Mouse (Mus musculus) heart, postnatal 4 days (tissue): ENCODE measurements around the gene Eif3k. TPM values are rescaled to one million over a fixed set of nuclear protein-coding genes. Genes with fewer than 3 reads are reported as not detected.

Source experiments
- DNase-seq: peaks from one replicate; pipeline ENCODE4 v3.0.0; 2021
- total RNA-seq, 2 experiments: library from RNA; stranded (reverse); gene quantifications; 2 replicates each; pipeline ENCODE4 v1.2.3; 2021

Eif3k gene
- 100 to 1,000 TPM; 205 to 208 TPM for total RNA-seq

DNA sequence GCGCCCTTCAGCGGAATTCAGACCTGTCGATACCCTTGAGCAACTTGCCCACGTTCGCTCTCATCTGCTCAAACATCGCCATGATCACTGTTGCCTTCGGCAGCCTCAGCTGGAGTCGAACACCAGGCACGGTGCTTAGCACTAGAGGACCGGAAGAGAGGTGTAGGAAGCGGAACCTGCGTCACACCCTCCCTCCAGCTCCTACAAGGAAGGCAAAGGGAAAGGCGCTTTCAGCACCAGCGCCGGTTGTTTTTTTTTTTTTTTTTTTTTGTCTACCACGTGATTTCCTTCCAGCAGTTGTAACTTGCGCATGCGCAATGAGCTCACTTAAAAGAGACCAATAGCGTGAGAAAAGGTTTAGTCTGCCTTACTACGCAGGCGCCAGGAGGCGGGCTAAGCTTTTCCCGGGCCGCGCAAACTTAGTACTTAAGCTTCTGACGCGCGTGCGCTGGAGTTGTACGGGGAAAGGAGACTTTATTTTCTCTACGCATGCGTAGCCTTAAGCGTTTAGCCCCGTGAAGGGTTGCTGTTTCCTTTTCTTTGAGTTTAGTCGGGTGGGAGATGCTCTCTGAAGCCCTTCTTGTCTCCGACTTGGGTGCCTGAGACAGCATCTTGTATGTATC is at the start of gene Eif3k, which contains the start of gene Map4k1:
TSS of gene Eif3k (minus strand) at position 214 of the 623 bp plus-strand sequence.
TSS of gene Map4k1 (plus strand) at position 400 of the 623 bp plus-strand sequence.
- DNase-seq: peak; percentile 97

DNA sequence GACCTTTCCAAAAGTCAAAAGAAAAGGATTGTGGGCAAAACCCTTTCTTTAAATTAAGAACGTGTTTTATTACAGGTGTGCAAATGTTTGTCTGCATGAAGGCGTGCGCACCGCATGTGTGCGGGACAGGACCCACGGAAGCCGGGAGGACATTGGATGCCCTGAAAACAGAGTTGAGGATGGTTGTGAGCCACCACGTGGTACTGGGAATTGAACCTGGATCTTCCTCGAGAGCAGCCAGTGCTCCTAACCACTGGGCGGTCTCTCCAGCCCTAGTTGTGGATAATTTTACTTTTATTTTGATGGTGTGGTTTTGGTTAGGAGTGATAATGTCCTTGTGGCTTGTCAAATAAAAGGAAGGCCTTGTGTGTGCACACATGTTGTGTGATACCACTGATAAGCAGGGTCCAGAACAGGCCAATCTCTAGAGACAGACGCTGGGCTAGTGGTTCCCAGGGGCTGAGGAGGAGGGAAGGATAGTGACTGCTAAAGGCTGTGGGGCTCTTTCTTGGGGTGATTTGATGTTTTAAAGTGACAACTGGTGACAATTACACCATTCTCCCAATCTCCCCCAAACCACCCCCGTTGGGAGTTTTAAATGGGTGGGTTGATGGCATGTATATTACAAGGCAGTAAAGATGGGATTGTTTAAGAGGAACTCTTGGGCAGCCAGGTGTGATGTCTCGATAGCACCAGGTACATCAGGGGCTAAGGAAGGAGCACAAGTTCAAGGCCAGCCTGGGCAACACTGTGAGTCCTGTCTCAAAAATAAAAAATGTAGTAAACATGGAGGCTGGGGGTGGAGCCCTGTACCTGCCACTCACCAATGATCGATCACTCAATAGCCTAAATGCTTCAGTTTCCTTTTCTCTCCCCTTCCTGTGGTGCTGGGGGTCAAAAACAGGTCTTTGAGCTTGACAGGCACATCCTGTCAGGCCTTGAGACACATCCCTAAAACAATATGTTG is 48.3 kb upstream of the Eif3k start:
- DNase-seq: no peak

DNA sequence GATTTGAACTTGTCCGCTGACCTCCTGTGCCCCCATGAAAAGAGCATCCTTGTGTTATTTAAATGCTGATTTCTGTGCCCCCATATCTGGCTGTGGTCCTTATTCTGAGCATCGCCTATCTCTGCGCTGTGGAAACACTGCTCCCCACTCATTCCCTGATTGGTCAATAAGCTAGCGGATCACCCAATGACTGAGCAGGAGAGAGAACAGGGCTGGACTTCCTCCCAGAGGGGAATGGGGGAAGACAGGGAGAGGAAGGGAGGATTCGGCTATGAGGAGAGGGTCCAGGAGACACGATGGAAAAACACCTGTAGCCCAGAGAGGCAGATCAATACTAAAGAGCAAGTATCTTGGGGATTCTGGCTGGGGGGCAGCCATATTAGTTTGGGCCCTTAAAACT is 47.1 kb upstream of the Eif3k start:
- no peak for DNase-seq

DNA sequence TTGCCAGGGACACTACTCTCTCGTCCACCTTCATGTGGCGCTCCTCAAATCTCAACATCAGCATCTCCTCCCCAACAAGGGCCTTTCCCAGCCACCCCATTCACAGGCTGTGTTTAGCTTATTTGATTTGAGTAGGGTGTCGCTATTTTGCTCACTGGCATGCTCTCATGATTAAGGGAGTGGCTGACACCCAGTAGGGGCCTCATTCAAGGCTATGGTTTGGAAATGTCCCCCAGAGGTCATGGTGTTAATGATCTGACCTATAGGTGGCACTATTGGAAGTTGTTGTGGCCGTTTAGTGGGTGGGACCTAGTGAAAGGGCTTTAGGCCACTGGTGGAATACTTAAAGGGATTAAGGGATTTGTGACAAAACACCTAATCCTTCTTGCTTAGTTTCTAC is 45.1 kb upstream of the Eif3k start:
- no peak for DNase-seq

DNA sequence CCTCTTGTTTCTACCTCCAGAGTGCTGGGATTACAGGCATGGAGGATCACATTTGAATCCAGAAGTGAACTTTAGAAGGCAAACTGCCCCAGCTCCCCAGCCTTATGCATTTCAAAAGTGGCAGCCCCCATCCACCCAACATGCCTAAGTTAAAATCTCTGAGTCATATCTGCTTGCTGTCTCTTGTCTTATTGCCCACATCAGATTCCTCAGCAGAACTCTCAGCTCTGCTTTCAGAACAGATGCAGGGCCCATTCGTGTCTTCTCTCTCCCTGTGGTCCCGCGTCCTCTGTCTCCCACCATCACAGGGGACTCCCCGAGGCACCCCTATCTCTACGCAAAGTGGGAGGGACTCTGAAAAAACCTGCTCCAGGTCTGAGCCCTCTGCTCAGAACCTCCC is 44.5 kb upstream of the Eif3k start:
- DNase-seq: no peak

DNA sequence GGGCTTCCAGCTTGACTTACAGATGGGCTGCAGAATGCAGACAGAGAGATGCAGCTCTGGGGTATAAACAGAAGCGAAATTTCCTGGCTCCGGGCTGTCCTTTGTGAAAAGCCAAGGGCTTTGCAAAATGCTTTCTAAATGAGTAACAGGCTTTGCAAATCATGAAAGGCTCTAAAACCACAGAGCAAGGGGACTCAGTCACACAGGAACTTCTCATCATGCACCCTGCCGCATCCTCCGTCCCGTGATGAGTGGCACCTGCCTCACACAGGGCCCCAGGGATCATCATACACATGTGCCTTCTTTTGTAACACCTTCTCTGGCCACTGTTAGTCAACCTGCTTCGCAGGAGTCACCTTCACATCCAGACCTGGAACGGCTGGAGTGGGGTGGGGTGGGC is 43.9 kb upstream of the Eif3k start:
- DNase-seq: no peak

DNA sequence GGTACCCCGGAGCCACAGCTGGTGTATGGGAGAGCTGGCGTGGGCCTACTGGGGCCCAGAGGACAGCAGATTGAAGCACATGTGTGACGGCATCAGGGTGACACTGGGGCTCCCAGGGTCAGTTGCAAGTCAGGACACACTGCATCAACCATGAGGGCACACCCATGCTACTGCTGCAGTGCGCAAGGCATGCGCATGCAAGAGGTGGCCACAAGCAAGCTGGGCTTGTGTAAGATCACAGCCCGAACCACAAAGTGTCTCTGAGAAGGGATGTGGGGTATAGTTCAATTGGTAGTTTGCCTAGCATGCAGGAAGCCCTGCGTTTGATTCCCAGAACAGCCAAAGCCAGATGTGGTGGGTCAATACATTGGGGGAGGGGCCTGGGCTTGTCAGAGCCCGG is 41.9 kb upstream of the Eif3k start:
- no peak for DNase-seq

DNA sequence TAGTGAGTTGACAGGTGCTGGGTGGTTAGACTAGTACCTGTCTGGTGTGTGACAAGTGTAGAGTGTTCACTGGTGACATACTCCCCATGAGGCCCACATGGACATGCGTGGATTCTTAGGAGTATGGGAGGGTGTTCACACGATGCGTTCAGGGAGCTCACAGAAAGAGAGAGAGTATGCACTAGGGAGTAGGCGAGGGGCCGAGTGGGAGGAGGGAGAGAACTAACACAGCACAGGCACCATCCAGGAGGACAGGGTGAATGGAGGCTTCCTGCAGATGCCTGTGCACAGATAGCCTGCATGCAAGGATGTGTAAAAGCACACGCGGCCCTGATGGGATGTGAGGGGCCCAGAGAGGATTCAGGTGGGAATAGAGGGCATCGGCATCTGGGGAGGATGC is 40.8 kb upstream of the Eif3k start:
- no peak for DNase-seq

DNA sequence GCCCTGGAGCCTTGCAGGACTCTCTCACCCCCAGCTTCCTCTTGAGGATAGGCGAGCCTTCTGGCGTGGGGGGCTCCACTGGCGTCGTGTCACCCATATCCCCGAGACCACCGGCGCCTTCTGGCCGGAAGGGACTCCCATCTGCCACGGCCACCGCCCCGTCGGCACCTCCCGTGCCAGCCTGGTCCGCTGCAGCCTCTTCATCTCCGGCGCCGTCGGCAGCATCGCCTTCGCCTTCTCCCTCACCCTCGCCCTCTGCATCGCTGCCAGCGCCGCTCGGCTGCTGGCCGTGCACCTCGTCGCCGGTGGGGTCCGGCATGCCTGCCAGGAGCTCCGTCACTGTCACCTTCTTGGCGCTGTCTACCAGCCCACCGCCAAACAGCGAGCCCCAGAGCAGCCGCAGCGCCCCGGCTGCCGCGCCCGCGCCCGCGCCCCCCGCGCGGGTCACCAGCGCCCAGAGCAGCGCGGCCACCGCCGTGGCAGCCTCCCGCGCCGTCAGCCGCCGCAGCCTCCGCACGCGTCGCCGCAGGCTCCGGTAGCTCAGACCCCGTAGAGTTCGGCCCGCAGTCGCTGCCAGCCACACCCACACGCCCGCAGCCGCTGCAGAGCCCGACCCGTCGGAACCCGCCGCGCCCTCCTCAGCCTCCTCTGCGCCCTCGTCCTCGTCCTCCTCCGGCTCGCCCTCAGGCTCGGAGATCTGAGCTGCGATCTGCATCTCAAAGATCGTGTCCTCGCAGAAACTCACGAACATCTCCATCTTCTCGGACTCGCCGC is 38.0 kb upstream of the Eif3k start:
- DNase-seq: no peak

DNA sequence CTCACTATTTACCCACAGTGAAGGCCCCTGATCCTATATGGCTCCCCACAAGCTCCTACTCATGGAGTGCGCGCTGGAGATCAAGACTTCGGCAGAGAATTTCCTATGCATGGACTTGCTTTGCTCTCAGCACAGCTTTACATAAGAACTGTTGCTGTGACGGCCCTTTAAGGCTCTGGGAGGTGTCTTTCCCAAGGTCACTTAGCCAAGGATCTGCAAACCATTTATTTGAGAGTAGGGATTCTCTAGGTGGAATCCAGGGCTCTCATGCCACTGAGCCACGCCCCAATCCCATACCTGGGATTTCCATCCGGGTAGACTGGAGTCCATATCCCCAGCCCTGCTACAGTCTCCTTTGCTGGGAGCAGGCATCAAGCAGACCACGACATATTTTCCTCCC is 35.6 kb upstream of the Eif3k start:
- DNase-seq: no peak

DNA sequence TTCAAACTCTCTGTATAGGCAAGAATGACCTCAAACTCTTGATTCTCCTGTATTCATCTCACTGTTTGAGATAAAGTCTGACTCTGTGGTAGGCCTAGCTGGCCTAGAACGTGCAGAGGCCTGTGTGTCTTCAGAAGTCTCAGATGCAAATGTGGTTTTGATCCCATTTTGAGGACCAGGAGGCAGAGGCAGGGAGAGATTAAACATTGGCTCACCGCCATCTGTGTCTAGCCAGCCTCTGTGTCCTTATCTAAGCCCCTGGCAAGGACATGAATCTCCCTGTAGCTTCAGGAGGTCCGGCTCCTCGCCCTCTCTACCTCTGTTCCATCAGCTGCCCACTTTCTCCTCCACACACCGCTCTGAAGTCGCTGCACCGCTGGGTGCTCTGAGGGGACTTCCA is 34.8 kb upstream of the Eif3k start:
- no peak for DNase-seq

DNA sequence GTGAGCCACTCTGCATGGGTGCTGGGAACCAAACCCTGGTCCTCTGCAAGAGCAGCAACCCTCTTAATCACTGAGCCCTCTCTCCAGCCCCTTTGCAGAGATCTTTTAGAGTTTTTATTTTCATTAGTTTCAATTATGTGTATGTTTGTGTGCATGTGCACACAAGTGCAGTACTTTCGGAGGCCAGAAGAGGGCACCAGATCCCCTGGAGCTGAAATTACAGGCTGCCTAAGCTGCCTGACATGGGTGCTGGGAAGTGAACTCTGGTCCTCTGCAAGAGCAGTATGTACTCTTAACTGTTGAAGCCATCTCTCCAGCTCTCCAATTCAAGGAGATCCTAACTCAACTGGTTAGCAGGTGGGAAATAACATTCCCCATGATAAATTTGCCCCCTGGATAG is 33.3 kb upstream of the Eif3k start:
- no peak for DNase-seq

DNA sequence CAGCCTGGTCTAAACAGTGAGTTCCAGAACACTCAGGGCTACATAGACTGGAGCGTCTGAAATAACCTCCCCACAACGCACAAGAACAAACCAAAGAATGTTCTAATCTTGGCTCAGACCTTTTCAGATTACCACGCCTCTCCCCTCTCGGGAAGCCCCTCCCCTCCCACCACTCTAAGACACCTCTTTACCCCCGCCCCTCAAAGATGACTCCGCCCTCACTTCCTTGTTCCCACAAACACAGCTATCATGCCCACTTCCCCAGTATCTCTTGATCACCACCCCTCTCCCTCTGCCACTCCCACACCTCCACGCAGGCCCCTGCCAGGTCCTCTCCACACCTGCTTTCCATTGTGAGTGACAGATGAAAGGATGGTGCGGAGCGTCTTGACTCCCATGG is 27.1 kb upstream of the Eif3k start:
- no peak for DNase-seq

DNA sequence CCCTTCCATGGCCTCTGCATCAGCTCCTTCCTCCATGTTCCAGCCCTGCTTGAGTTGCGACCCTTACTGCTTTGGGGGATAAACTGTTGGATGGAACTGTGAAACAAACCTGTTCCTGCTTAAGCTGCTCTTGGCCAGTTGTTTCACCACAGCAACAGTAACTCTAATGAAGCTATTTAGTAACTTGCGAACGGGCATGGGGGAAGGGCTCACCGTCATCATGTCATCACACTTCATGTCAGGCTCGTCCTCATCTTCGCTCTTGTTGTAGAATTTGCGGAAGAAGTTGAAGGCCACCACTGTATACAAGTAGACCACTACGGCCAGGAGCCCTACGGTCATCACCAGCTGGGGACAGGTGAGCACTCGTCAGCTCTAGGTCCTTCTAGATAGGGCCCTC is 26.5 kb upstream of the Eif3k start:
- DNase-seq: no peak

DNA sequence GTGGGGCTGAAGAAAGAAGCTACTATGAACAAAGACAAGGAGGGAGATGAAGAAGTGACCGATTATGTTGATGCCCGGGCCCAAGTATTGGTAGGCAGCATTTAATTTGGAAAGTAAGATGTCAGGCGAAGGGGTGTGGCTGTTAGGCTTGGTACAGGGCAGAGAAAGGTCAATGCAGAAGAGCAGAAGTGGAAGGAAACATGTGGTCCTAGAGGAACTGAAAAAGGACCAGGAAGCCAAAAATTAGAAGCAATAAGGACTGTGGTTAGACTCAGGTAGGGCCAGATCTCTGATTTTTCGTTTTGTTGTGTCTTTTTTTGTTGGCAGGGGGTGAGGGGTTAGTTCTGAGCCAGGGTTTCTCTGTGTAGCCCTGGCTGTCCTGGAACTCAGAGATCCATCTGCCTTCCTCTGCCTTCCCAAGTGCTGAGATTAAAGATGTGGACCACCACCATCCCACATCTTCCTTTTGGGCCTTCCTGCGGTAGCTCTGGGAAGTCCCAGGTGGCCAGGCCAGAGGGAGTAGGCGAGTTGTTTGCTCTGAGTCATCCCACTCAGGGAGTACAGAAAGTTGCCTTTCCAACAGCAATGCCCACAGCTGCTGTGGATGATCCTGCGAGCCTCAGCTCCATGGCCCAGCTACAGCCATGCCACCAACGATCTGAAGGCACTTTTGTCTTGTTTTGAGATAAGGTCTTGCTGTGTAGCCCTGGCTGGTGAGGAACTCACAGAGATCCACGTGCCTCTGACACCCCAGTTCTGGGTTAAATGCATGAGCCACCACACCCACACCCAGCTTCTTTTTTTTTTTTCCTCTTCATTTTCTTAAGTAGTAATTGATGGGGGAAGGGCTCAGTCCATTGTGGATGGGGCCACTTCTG is 25.8 kb upstream of the Eif3k start:
- no peak for DNase-seq

DNA sequence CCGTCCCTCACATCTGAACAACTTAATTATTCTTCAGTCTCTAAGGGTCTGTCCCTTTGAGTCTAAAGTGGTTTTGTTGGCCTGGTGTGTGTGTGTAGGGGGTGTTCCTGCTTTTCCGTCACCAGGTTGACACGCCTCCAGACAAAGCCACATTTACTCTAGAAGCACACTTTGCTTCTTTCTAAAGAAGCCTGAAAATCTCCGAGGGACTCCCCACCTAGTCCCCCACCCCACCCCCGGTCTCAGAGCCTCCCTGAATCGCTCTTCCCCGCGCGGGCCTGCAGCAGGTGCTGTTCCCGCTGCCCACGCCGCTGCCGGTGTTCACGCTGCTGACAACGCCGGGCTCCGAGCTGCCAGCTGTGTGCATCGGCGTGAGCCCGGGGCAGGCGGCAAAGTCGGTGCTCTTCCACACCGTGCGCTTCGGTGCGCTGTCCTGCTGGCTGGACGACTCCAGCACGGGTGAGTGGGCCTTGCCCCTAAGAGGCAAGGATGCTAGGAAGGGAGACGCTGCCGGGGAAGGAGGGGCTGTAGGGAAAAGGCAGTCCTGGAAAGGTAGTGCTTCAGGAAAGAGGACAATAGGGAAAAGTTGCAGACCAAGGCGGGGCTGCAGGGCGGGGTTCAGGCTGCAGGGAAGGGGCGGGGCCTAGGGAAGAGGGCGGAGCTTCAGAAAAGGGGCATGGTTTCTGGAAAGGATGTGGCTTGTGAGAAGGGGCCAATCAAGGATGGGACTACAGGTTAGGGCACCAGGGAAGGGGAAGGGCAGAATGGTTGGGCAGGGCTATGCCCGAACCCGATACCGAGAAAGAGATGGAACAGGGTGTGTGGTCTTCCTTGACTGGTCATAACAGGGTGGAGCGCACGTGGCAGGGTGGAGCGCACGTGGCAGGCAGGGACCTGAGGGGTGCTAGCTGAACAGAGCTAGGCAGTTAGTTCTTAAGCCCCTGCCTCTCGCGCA is 19.3 kb upstream of the Eif3k start:
- peak; percentile 75 for DNase-seq

DNA sequence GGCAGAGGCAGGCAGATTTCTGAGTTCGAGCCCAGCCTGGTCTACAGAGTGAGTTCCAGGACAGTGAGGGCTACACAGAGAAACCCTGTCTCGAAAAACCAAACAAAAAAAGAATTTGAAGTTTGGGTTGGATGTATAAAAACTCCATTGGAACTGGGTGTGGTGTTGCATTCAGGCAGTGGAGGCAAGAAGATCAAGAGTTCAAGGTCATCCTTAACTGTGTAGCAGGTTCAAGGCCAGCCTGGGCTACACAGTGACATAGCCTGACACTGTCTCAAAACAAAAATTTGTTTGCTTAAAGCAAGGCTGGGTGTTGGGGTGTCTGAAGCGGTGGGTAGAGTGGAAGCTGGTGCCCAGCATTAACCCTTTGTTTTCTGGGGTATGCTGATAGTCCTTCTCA is 11.7 kb upstream of the Eif3k start:
- no peak for DNase-seq

DNA sequence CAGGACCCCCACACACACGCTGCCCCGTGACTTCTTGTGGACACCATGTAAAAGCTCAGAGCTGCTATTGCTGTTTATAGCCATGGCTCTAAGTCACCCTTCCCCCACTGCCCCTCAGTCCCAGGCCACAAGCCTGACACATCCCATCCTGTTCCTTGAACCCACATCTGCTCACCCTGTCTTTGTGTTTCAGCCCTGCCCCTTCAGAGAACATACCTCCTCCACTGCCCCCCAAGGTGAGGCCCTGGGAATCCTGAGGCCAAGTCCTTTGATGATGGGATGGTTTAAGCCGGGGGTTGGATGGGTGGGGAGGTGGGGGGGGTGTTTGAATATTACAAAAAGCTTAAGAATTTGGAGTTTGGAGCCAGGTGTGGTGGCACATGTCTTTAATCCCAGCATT is 11.3 kb upstream of the Eif3k start:
- DNase-seq: no peak

DNA sequence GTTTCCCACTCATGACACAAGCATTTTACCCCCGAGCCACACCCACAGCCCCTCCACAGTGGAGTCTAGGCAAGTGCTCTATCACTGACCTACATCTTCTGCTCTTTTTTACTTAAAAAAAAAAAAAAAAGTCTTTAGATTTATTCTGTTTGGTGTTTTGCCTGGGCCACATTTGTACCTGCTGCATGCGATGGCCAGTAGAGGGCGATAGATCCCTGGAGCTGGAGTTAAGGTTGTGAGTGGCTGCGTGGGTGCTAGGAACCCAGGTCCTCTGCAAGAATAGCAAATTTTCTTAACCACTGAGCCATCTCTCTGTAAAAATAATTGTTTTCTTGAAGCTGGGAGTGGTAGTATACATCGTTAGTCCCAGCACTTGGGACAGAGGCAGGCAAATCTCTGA is 10.0 kb upstream of the Eif3k start:
- no peak for DNase-seq

DNA sequence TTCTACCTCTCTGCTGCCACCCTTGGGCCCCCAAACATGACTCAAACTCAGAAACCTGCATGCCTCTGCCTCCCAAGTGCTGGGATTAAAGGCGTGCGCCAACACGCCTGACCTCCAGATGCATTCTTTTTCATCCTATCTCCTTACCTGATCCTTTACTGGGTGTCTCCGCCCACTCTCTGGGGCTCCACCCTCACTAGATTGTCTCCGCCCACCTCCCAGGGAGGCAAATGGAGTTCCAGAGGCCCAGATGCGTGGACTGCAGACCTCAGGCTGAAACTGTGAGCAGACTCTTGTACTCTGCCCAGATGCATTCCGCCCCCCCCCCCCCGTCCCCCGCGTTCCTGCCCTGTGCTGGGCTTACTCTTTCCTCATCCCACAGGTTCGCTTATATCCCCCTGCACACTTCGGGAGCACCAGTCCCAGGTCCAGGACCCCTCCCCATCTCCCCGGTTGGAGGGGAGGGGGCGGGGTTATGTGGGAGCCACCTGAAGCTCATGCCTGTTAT is 9.2 kb upstream of the Eif3k start:
- DNase-seq: no peak

DNA sequence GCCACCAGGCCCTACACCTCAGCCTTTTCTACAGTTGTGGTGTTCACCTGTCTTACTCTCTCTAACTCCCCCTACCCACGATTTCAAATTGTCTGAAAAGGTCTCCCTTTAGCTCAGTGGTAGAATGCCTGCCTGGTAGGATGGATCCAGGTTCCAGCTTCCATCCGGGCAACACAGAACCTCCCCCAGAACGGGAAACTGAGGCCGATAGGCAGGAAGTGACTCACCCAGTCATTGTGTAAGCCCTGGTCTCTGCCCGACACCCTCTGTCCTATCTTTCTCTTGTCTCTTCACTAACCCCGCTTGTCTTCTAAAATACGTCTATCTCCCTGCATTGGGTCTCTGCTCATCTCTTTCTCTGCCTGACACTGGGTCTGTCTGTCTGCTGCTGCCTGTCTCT is 3.5 kb upstream of the Eif3k start:
- DNase-seq: no peak
